Mouse (Mus musculus): ENCODE measurements around the gene Memo1.
"Not testable (repeated sequence)": the region's sequence is repeated elsewhere in the genome, so short reads cannot be mapped to it uniquely, and the experiment has no call there.

Memo1 gene

GRCm38 (mm10) chr17:74265636-74266035, 29.7 kb downstream of the Memo1 start:
- in situ Hi-C loops (cut with MboI; ENCODE audit: low sequenced_read_pairs) = no loop called here

- in situ Hi-C loops (cut with MboI; ENCODE audit: low sequenced_read_pairs) = no loop called here
These were observed 30.2 kb downstream of the Memo1 start for GRCm38 (mm10) chr17:74265156-74265505.

DNA sequence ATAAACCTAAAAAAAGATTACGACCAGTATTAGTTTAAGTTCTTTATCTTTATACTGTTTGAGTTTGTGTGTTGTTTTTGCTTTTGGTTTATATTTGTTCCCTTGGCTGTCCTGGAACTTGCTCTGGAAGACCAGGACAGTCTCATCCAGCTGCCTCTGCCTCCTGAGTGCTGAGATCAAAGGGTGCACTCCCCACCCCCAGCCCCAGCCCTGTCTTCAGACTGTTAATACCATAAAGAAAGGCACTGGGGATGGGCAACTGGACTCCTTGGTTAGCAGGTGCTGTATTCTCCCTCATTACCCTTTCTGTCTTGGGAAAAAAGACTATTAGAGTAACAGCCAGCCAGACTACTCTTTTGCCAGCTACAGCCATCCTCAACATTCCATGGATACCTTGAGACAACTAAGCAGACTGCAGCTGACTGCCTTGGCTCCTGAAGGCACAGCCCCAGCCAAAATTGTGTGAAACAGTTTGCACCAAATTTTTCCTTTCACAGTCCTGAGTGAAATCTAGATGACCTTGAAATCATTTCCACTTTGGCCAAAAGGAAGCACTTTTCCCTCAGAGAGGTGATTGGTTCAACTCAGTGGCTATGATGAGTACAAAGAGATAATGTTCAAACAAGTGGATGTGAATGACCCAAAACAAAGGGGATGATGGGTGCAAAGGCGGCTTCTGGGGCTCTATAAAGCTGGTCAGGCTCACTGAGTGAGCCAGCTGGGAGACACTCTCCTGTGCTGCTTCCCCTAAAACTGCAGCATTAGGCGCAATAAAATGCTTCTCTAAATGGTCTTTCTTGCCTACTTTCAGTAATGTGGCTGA, 30.8 kb downstream of the Memo1 start:
- in situ Hi-C loops (cut with MboI; ENCODE audit: low sequenced_read_pairs) = no loop called here

DNA sequence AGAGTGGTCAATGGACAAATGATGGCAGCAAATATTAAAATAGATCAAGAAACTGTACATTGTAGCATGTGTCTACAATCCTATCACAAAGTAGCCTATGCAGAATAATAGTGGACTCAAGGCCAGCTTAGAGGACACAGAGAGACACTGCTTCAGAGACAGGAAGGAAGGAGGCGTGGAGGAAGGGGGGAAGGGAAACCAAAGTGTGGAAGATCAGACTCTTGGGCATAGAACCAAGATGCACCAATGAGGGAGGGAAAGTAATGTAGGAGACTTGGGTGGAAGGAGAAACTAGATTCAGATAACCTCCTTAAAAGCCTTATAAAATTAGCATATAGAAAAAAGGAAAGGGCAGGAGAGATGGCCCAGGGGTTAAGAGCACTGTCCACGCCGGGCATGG, 32.9 kb downstream of the Memo1 start:
- in situ Hi-C loops (cut with MboI; ENCODE audit: low sequenced_read_pairs) = no loop called here

DNA sequence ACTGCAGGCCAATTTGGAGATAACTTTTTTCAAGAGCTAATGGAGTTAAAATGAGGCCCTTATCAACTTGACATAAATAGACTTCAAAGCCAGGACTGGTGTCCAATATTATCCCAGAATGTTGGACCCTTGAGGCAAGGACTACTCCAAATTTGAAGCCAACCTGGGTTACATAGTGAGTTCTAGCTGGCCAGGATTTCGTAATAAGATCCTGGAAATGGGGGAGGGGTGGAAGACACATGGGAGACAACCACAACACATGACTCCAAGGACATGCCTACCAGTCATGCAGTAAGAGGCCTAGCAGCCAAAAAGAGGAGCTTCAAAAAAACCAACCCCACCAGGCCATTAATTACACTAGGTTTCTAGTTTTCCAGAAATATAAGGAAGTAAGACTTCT, 50.0 kb downstream of the Memo1 start:
- in situ Hi-C loops (cut with MboI; ENCODE audit: low sequenced_read_pairs) = no loop called here

DNA sequence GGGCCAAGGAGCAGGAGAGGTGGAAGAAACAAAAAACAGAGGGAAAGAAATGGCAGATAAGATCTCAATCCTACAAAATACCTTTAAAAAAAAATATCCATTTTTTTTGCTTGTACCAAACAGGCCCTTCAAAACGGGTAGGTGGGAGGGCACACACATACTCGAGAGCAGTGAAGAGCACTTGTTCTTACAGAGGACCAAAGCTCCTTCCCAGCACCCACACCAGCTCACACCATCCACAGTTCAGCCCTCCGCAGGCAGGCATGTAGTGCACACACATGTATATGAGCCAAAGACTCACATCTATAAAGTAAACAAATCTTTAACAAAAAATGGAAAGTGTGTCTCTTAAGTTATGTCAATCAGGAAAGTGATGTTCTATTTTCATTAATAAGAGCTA, 52.5 kb downstream of the Memo1 start:
- in situ Hi-C loops (cut with MboI; ENCODE audit: low sequenced_read_pairs) = no loop called here

GRCm38 (mm10) chr17:74240322-74240721, 55.0 kb downstream of the Memo1 start:
- in situ Hi-C loops (cut with MboI; ENCODE audit: low sequenced_read_pairs) = no loop called here

DNA sequence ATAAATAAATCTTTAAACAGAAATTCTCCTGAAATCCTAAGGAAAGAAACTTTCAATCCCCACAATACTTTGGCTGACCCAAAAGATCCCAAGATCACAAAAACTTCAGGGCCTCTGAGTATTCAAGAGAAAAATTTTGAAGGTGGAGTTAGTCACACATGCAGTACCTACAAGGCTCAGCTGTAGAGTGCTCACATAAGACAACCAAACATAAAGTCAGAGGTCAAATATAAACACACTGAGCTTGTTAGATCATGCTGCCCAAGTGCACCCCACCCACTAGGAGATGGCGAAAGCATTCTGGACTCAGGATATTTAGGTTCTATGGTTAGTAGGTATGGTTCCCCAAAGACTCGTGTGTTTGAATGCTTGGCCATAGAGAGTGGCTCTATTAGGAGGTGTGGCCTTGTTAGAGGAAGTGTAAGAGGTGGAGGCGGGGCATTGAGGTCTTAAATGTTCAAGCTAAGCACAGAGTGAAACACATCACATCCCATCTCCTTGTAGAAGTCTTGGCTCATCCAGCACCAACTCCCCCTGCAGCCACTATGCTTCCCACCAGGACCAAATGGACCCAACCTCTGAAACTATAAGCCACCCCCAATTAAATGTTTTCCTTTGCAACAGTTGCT, 67.1 kb downstream of the Memo1 start:
- in situ Hi-C loops (cut with MboI; ENCODE audit: low sequenced_read_pairs) = no loop called here

GRCm38 (mm10) chr17:74217304-74217703, 78.0 kb downstream of the Memo1 start:
- in situ Hi-C loops (cut with MboI; ENCODE audit: low sequenced_read_pairs) = no loop called here

GRCm38 (mm10) chr17:74212831-74213524, 82.3 kb downstream of the Memo1 start:
- in situ Hi-C loops (cut with MboI; ENCODE audit: low sequenced_read_pairs) = not testable (repeated sequence)

DNA sequence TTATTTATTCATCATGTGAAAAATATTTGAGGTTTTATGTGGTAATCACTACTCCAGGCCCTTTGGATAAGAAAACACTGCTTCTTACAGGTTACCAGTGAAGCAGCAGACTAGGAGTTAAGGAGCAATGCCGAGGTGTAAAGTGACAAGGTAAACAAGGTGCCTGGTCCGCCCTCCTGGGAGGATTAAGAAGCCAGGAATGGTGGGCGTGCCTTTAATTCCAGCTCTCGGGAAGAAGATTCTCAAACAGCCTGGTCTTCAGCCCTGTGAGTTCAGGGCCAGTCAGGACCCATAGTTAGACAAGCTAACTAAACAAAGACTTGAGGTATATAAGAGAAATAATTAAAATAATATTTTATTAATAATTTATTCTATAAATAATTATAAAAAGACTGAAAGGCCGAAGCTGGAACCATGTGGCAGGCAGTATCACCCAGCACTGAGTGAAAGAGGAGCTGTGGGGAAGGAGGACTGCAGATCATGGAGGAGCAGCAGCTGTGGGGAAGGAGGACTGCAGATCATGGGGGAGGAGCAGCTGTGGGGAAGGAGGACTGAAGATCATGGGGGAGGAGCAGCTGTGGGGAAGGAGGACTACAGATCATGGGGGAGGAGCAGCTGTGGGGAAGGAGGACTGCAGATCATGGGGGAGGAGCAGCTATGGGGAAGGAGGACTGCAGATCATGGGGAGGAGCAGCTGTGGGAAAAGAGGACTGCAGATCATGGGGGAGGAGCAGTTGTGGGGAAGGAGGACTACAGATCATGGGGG, 86.0 kb downstream of the Memo1 start:
- in situ Hi-C loops (cut with MboI; ENCODE audit: low sequenced_read_pairs) = no loop called here

- in situ Hi-C loops (cut with MboI; ENCODE audit: low sequenced_read_pairs) = no loop called here
These were observed 99.4 kb downstream of the Memo1 start for GRCm38 (mm10) chr17:74195943-74196342.

DNA sequence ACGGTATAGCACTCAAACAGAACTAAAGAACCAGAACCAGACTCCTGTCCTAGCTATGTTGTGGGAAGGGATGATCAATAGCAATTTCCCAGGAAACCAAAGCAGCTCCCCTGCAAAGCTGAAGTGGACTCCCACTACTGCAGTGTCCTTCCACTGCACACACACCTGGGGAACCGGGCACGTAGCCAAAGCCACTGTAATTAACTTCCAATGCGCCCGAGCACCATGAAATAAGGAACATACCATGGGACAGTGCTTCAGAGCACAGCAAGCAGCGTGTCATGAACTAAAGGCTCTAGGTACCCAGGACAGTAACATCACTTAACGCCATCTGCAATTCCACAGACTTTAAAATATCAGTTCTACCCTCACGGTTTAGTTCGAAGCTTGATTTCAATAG, 100.6 kb downstream of the Memo1 start:
- in situ Hi-C loops (cut with MboI; ENCODE audit: low sequenced_read_pairs) = no loop called here

DNA sequence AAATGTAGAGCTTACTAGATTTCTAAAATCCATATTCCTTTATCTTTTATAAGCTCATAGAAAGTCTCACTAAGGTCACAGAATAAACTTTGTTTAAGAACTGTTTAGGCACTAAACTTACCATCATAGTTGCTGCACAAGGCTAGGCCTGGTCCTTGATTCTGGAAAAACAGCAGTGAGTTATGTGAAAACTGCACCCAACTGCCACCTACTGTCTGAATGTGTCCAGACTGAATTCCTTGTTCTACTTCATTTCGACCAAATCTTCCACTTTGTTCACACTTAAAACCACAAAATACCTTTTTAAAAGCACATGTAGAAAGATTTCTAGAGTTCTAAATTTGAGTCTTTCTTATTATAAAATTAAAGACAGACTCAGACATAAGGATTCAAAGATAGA, 101.9 kb downstream of the Memo1 start:
- in situ Hi-C loops (cut with MboI; ENCODE audit: low sequenced_read_pairs) = no loop called here

DNA sequence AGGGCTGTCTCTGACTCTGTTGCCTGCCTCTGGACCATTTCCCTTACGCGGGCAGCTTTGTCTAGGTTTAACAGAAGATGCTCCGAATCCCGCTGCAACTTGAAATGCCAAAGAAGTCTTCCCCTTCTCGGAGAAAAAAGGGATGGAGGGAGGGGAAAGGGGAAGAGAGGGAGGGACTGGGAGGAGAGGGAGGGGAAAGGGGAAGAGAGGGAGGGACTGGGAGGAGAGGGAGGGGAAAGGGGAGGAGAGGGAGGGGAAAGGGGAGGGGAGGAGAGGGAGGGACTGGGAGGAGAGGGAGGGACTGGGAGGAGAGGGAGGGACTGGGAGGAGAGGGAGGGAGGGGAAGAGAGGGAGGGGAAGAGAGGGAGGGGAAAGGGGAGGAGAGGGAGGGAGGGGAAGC, 103.9 kb downstream of the Memo1 start:
- in situ Hi-C loops (cut with MboI; ENCODE audit: low sequenced_read_pairs) = no loop called here

- in situ Hi-C loops (cut with MboI; ENCODE audit: low sequenced_read_pairs) = no loop called here
These were observed 109.1 kb downstream of the Memo1 start for GRCm38 (mm10) chr17:74186197-74186596.

GRCm38 (mm10) chr17:74184739-74185138, 110.6 kb downstream of the Memo1 start:
- in situ Hi-C loops (cut with MboI; ENCODE audit: low sequenced_read_pairs) = no loop called here

- in situ Hi-C loops (cut with MboI; ENCODE audit: low sequenced_read_pairs) = no loop called here
These were observed 114.4 kb downstream of the Memo1 start for GRCm38 (mm10) chr17:74180889-74181288.

DNA sequence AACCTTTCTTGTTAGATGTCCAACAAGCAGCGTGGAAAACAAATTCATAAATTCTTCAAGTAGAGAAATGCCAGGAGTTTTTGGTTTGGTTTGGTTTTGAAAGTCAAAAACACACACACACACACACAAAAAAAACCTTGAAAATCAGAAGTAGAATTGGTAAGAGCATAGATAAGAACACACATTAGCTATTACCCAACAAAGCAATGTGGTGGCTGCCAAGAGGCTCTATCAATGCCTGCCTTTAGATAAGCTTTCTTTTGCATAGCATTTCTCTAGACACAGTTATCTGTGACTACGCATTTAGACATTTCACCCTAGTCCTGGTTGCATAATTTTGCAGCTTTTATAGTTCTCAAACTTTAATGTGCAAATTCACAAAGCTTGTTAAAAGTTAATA, 115.7 kb downstream of the Memo1 start:
- in situ Hi-C loops (cut with MboI; ENCODE audit: low sequenced_read_pairs) = not testable (repeated sequence)

GRCm38 (mm10) chr17:74173726-74174125, 121.6 kb downstream of the Memo1 start:
- in situ Hi-C loops (cut with MboI; ENCODE audit: low sequenced_read_pairs) = no loop called here

DNA sequence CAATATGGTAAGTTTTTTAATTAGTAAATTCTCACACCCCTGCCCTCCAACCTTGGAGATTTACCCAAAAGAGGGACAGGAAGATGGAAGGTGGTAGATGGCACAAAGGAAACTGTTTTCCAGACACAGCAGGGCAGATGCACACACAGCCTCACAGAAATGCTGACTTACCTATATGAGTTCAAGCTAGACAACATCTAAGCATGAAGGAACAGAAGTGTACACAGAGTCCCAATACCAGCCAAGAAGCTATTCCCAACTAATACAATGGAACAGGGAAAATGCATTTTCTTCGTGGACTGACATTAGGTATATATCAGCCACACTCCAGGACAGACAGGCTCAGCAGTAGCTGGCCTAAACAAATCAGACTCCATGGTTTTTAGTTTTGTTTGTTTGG, 122.5 kb downstream of the Memo1 start:
- in situ Hi-C loops (cut with MboI; ENCODE audit: low sequenced_read_pairs) = no loop called here
